17 mouse cellular contexts compared by ENCODE assay signal in the genomic region with DNA sequence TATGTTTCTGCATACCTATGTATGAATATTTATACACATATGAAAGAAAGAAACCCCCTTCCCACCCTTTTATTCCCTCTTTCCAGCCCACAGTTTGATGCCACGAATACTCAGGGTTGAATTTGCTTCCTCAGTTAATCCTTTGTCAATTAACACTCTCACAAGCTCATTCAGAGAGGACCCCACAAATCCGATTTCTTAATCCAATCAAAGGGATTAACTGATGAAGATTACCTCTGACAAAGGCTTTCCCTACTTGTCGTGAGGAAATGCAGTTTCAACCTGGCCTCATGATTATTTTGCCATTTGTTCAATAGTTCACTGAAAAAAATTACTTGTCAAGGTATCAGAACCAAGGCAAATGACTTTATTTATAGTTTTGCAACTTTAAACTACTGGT.
"Had no signal": no experiment of that assay in that cellular context is flagged by ENCODE, and none has a peak within 500 bp of the region (broad histone marks: within the 10 kb centered on the region; RNA-seq: fewer than 3 reads in every experiment).

No protein-coding gene starts in this region.

- H3K4me1 ChIP-seq: liver, embryonic 13.5 days; liver, embryonic 15.5 days; lung, embryonic 15.5 days; megakaryocyte, embryonic 14.5 days; neural tube, embryonic 12.5 days had no signal

- H3K9me3 ChIP-seq: liver, embryonic 13.5 days; liver, embryonic 15.5 days; lung, embryonic 15.5 days; midbrain, embryonic 13.5 days; neural tube, embryonic 12.5 days had no signal

- H3K36me3 ChIP-seq: liver, embryonic 13.5 days; liver, embryonic 15.5 days; lung, embryonic 15.5 days; midbrain, embryonic 13.5 days; neural tube, embryonic 12.5 days had no signal

- DNase-seq: liver, embryonic 13.5 days; liver, postnatal 0 days; lung, adult 2 months; lung, postnatal 14 days; lung, postnatal 36 days; right cerebral cortex, adult 18-20 months; thymus, adult 18-20 months; thymus, postnatal 14 days; thymus, postnatal 36 days had no signal

- H3K4me2 ChIP-seq: liver, embryonic 11.5 days; liver, embryonic 13.5 days; liver, embryonic 15.5 days; lung, embryonic 15.5 days; midbrain, embryonic 13.5 days; neural tube, embryonic 12.5 days had no signal

- H3K9ac ChIP-seq: liver, embryonic 13.5 days; liver, embryonic 15.5 days; liver, postnatal 0 days; lung, embryonic 15.5 days; midbrain, embryonic 13.5 days; neural tube, embryonic 12.5 days had no signal

- ATAC-seq: liver, postnatal 0 days; lung, postnatal 0 days; midbrain, embryonic 13.5 days had no signal

- H3K4me3 ChIP-seq: liver, embryonic 13.5 days; liver, embryonic 15.5 days; lung, embryonic 15.5 days; megakaryocyte, embryonic 14.5 days; midbrain, embryonic 13.5 days; neural tube, embryonic 12.5 days had no signal

- H3K27me3 ChIP-seq: liver, embryonic 13.5 days; liver, embryonic 15.5 days; lung, embryonic 15.5 days; megakaryocyte, embryonic 14.5 days; midbrain, embryonic 13.5 days; neural tube, embryonic 12.5 days had no signal

- H3K27ac ChIP-seq: liver, embryonic 13.5 days; liver, embryonic 15.5 days; lung, embryonic 15.5 days; macrophage; midbrain, embryonic 13.5 days; neural tube, embryonic 12.5 days had no signal
